Mouse (Mus musculus) bone marrow, adult 2 months (tissue): ENCODE measurements around the gene Slfn5.

Source experiments
- CTCF ChIP-seq: fragments of 200-500 bp; IDR thresholded peaks from 2 replicates; pipeline ENCODE4 v1.5.1; 2011; ENCODE audit warnings: low read length, control low read depth; ENCODE audit not compliant: control insufficient read depth, insufficient read depth
- POLR2A ChIP-seq: fragments of 200-500 bp; IDR thresholded peaks from 2 replicates; pipeline ENCODE4 v1.6.1; 2011; ENCODE audit warnings: low read depth, mild to moderate bottlenecking, control low read depth, low read length, borderline replicate concordance; ENCODE audit not compliant: control insufficient read depth

DNA sequence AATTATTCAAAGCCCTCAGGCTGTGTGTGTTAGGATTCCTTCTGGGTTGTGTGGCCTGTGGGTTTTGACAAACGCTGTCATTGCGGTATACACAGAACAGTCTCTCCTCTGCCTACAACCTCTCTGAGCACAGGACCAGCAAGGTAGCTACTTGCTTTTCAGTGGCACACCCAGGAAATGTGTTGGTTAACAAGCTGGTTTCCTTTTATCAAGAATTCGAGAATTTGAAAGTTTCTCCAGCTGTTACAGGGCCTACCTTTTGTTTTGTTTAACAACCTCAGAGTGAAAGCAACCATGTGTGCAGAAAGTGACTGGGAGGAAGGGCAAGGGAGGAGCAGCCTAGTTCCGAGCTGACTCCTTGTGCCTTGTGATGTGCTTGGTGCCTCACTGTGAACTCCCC, 3.7 kb upstream of the Slfn5 start:
- TF ChIP-seq CTCF (no peak), POLR2A (no peak)
